Mouse (Mus musculus): ENCODE results near the gene Ccl22. TPM values are rescaled to one million over a fixed set of nuclear protein-coding genes. Genes with fewer than 3 reads are reported as not detected.

Gene Ccl22
- not detected in 2 replicates for total RNA-seq (2015)
- not detected in 2 replicates for total RNA-seq (2017)

DNA sequence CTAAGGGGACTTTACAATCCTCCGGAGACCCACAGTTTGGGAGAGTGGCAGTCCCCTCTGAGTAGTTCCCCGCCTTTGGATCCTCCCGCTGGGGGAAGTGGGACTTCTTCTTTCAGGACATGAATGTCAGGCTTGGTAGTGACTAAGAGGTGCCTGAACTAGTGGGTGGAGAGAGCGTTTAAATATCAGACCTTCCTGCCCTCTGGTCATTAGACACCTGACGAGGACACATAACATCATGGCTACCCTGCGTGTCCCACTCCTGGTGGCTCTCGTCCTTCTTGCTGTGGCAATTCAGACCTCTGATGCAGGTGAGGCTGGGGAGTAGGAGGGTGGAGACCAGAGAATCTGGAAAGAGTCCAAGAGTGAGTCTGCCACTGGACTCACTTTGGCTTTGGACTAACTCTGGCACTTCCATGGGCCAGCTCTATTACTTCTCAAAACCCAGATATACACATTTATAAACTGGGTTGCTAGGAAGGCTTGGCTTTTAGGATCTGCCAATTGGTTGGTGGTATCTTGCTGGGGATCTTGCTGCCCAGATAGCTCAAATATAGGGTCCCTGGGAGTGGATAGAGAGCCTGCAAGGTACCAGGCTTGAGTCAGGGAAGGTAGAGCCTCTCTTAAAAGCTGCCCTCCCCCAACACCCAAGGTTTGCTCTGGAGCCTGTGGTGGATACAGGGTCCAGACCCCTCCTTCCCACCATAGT, at the start of gene Ccl22:
TSS of gene Ccl22 (plus strand) at position 115 of the 709 bp plus-strand sequence.
- ATAC-seq (ENCODE audit: poor library complexity, severe bottlenecking), result no peak

DNA sequence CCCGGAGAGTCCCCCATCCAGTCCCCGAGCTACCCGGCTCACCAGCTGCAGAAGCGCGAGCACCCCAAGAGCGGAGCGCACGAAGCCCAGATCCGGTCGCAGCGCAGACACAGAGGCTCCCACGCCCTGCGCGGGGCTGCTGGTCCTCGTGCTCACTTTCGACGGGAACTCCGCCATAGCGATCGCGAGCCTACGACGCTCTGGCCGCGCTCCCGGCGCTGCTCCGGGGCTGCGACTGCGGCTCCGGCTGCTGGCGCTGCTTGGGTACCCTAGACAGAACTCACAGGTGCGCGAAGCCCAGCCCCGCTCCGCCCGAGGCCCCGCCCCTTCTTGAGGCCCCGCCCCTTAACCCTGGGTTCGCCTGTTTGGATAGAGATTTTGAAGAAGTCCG, 49.4 kb upstream of the Ccl22 start, which contains the start of gene Pllp:
TSS of gene Pllp (minus strand) at position 285 of the 391 bp plus-strand sequence.
- peak; percentile 79 for ATAC-seq (ENCODE audit: poor library complexity, severe bottlenecking)

DNA sequence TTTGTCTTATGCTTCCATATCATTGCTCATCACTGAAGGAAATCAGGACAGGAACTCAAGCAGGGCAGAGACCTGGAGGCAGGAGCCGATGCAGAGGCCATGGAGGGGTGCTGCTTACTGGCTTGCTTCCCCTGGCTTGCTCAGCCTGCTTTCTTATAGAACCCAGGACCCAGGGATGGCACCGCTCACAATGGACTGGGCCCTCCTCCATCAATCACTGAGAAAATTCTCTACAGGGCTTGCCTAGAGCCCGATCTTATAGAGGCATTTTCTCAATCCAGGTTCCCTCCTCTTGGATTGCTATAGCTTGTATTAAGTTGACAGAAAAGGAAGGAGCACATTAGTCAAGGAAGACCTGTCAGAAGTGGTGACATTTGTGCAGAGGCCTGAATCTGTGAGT, 48.8 kb upstream of the Ccl22 start:
- ATAC-seq (ENCODE audit: poor library complexity, severe bottlenecking), result no peak

DNA sequence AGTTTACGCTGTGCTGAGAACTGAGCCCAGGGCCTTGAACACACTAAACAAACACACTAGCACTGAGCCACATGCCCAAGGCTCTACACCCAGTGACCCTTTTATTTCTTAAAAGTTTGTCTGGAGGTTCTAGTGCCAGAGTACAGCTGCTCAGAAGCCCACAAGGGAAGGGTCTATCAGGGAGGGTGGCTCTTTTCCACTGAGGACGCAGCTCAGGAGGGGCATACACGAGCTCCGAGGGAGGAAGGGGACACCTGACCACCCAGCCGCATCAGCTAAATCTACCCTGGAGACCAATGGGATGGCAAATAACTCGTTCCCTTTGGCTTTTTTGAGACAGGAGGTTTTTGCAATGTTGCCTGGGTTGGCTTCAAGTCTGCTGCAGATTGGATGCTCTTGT, 47.4 kb upstream of the Ccl22 start:
- no peak for ATAC-seq (ENCODE audit: poor library complexity, severe bottlenecking)

DNA sequence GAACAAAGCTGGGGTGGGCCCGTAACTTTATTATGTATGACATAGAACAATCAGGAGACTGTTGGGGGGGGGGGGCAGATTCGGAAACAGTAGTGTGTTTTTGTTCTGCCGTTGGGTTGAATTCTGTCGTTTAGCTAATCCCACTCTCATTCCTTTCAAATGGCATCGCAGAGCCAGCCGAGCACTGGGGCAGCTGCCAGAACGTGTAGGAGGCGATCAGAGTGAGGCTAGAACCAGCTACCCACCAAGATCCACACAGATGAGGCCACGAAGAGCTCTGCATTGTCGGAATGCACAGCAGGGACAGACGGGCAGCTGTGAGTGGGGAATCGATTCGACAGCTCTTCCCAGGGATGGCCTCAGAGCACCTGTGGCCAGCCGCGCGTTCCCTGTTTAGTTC, 46.0 kb upstream of the Ccl22 start:
- no peak for ATAC-seq (ENCODE audit: poor library complexity, severe bottlenecking)

GRCm38 (mm10) chr8:94700421-94700935, 44.9 kb upstream of the Ccl22 start:
- ATAC-seq (ENCODE audit: poor library complexity, severe bottlenecking), result no peak

- no peak for ATAC-seq (ENCODE audit: poor library complexity, severe bottlenecking)
Observed at GRCm38 (mm10) chr8:94702156-94702555, 43.2 kb upstream of the Ccl22 start.

DNA sequence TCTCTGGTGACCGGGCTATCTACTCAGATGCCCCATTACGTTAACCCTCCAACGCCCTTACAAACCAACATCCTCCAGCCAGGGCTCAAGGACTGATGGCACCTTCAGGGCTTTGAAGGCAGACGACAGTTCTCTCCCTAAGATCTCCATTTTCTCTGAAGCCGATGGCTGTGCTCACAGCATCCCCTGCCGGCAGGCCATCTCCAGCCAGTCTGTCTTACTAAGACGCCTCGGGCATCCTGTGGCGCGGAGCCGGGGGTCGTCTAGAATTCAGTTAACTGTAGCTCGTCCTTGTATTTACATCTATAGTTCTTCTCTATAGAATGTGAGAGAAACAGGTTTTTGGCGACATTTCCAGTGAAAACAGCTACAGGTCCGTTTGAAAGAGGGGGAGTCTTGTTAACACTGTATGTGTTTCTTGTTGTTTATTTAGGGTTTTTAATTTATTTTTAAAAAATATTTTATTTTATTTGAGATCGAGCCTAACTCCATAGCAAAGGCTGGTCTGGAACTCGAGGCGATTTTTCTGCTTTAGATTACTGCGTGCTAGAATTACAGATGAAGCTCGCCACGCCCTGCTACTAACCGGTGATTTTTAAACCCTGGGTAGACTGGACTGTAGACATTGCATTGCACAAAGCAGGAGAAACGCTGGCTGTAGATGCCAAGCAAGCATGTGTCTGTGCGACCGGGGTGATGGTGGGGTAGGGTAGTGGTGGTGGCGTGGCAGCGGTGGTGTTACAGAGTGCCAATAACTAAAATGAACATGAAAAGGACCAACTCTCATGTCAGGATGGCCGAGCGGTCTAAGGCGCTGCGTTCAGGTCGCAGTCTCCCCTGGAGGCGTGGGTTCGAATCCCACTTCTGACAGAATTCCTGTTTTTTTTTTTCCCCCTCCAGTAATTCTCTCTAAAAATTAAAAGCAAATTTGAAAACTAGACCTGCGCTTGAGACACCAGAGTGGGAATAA, 42.3 kb upstream of the Ccl22 start:
- peak; percentile 68 for ATAC-seq (ENCODE audit: poor library complexity, severe bottlenecking)

- ATAC-seq (ENCODE audit: poor library complexity, severe bottlenecking), result peak; percentile 82
Observed at GRCm38 (mm10) chr8:94703972-94704668, 41.3 kb upstream of the Ccl22 start.

GRCm38 (mm10) chr8:94704669-94704984, 40.8 kb upstream of the Ccl22 start:
- ATAC-seq (ENCODE audit: poor library complexity, severe bottlenecking), result no peak

- ATAC-seq (ENCODE audit: poor library complexity, severe bottlenecking), result no peak
Observed at GRCm38 (mm10) chr8:94705581-94706245, 39.7 kb upstream of the Ccl22 start.

GRCm38 (mm10) chr8:94706732-94707395, 38.5 kb upstream of the Ccl22 start:
- no peak for ATAC-seq (ENCODE audit: poor library complexity, severe bottlenecking)

- ATAC-seq (ENCODE audit: poor library complexity, severe bottlenecking), result no peak
Observed at GRCm38 (mm10) chr8:94710336-94710735, 35.1 kb upstream of the Ccl22 start.

DNA sequence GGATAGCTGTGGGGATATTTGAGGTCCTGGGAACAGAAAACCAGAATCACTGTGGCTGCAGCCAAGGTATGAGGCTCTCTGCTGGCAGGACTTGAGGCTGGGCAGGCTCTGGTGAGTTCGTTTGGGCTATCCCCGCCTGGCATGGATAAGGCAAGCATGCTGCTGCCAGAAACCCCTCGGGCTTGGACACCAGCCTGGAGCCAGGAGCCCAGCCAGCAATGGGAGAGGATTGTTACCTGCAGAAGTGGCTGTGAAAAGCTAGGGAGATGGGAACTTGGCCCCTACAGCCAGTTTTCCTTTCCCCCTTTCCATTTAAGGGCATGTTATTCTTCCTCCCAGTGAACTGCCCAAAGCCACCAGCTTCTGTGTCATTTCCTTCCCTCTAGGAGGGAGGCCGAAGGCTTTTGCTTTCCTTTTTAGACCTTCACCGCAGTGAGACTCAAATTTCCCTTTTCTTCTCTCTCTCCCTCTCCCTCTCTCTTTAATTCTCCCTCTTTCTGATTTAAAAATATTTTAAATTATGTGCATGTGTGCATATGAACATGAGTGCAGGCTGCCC, 34.2 kb upstream of the Ccl22 start:
- peak; percentile 87 for ATAC-seq (ENCODE audit: poor library complexity, severe bottlenecking)

DNA sequence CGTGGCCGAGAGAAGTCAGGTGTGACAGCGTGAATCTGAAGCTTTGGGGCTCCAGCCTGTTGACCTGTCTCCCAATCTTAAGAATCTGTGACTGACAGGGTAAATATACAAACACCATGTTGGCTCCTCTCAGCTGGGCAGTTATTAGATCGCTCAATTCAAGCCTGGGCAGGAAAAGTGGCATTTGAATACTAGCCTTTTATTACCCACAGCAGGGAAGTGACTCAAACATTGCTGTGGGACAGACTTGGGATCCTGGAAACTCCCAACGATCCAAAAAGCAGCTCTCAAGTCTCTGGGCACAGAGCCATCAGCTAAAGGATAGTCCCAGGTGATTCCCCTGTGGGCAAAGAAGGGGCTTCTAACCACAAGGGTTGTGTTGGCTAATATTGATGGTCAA, 30.8 kb upstream of the Ccl22 start:
- ATAC-seq (ENCODE audit: poor library complexity, severe bottlenecking), result no peak

DNA sequence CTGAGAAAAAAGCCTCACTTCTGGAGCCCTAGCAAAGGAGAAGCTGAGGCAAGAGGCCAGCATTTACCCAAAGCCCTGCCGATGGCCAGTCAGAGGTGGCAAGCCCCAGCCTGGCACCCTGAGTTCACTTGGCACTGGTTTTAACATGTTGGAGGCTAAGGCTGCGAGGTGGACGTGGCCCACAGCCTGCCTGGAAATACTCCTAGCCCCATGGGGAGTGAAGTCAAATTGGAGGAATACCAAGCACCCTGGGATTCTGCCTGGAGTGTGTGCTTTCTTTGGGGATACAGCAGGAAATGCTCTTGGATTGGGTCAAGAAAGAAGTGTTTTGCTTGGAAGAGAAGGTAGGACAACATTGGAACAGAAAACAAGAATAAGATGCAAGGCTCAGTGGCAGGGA, 29.5 kb upstream of the Ccl22 start:
- ATAC-seq (ENCODE audit: poor library complexity, severe bottlenecking), result no peak

DNA sequence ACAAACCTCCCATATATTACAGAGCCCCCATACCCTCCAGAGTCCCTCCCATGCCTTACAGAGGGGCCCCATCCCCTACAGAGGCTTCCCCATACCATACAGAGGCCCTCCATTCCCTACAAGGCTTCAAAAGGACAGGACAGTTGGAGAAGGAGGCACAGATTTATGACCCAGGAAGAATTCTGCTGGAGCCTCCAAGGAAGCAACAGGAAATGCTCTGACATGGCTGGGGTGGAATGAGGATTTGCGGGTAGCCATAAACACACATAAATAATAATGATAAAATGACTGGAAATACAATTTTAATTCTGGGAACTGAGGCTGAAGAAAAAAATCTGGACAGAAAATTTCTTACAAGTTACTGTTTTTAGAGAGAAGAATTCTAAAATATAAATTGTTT, 28.5 kb upstream of the Ccl22 start:
- ATAC-seq (ENCODE audit: poor library complexity, severe bottlenecking), result no peak

DNA sequence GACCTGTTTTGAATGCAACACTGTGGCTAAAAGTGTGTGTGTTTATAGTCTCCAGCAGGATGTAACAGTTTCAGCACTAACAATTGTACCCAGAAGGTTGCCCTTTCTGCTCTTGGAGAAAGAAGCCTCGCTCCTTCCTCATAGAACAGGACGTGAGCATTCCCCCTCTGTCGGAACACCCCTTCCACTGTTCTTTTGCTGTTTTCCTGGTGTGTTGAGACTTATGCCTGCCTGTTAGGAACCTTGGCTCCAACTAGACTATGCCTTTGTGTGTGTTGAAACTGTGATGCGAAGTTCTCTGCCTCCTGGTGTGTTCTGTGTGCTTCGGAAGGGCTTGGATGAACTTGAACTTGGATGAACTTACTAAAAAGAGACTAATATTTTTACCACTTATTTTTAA, 19.4 kb upstream of the Ccl22 start:
- no peak for ATAC-seq (ENCODE audit: poor library complexity, severe bottlenecking)

GRCm38 (mm10) chr8:94729301-94729700, 16.1 kb upstream of the Ccl22 start:
- no peak for ATAC-seq (ENCODE audit: poor library complexity, severe bottlenecking)
